Mouse (Mus musculus): ENCODE measurements around the gene Col9a2. TPM values are rescaled to one million over a fixed set of nuclear protein-coding genes. Genes with fewer than 3 reads are reported as not detected.
"Not testable (repeated sequence)": the region's sequence is repeated elsewhere in the genome, so short reads cannot be mapped to it uniquely, and the experiment has no call there.

The Col9a2 gene
- total RNA-seq, 2 experiments from 2014 or later = 1.1 to 1.2 TPM

DNA sequence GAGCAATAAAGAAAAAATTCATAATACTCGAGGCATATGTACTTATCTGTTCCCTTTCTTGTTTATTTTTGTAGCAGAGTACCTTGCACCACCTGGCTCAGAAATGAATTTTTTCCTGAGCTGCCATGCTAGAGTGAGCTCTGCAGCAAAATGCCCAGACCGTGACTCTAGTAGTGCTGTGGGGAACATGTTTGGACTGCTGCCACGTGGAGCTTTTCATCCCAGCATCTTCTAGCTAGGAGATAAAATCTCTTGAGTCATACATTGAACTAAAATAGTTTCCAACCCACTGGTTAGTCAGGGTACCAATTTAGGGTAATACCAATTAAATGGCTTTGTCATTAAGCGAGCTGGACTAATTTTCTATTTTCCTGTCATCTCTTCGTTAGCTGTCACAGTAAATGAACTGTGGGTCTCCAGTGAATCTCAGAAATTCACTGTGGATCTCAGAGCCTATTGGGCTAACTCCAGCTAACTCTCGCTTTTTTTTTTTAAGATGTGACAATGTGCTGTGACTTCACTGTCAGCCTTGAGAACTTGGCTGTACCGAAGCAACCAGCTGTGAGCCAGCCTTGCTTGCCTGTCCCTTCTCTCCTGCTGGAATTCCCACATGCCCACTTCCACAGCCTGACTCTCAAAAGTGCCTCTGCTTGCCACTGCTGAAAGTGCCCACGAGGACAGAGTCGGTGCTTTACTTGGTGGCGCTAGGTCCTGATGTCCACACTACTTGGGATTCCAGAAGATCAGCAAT lies 19.0 kb upstream of the Col9a2 start:
- intact Hi-C loops (cut with DNase I) = loop anchor here (5.0 kb wide), 1 partner anchor 197 kb away; the partner anchor contains the start of gene Rlf

DNA sequence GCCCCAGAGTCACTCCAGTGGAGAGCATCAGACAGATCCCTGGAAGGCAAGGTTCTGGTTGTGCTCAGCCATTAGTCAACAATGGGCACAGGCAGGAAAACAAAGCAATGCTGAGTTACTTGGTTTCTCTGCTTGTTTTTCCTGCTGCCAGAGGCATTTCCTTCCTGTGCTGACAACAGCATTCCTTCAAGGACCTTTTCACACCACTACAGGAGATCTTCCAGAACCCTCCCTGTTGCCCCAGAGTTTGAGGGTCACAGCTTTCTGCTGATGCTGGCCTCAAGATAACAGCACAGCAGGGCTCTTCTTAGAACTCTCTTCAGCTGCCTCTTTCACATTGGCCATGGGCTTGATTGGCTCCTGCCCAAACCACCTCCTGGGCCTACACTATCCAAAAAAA lies 17.3 kb upstream of the Col9a2 start:
- no peak for DNase-seq
- intact Hi-C loops (cut with DNase I) = loop anchor here (5.0 kb wide), 1 partner anchor 195 kb away; the partner anchor contains the start of gene Rlf

More for the DNA sequence above, 19.0 kb upstream of the Col9a2 start:
- no peak for DNase-seq

DNA sequence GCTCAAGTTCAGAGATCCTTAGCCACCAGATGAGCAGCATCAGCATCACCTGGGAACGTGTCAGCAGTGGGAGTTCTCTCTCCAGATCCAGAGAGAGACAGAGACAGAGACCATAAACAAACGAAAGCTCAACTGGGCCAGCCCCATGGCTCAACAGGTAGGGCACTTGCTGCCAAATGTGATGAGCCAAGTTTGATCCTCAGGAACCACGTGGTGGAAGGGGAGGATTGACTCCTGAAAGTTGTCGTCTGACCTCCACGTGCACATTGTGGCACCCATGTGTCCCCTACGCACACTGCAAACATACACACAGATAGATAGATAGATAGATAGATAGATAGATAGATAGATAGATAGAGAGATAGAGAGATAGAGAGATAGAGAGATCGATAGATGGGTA lies 15.7 kb upstream of the Col9a2 start:
- no peak for DNase-seq
- intact Hi-C loops (cut with DNase I) = loop anchor here (5.0 kb wide), 1 partner anchor 194 kb away; the partner anchor contains the start of gene Rlf

DNA sequence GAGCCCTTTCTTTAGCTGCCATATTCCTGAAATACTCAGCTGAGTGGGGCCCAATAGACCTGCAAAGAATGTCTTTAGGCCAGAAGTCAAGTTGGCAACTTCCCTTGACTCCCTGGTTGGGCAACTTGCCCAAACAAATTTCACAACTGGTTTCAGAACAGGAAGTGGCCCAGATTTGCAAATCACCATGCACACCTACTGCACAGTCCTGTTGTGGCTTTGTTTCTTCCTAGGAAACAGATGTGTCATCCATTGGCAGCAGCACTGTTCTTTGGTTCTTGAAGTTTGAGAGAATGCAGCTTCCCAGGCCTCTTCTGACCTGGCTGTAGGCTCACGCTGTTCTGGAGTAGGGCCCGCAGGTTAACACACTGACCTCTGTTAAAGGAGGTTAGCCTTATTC lies 15.2 kb upstream of the Col9a2 start:
- intact Hi-C loops (cut with DNase I) = loop anchor here (5.0 kb wide), 1 partner anchor 193 kb away; the partner anchor contains the start of gene Rlf
- DNase-seq = peak; percentile 51 to 54

DNA sequence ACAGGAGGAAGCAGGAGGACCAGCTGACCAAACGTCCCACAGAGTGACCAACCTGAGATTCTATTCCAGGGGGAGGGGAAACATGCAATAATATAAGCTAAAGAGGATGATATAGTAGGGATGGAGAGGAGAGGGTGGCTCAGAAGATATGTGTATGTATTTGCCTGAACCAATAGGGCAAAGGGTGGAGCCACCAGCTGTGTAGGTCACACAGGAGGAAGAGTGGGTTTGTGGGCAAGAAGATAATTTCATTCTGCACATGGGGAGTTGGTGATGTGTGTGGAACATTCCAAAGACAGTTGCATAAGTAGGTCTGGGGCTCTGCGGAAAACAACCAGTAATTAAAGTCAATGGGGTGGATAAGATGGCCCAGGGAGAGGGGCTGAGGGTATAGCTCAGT lies 13.5 kb upstream of the Col9a2 start:
- no peak for DNase-seq
- intact Hi-C loops (cut with DNase I) = no loop called here

DNA sequence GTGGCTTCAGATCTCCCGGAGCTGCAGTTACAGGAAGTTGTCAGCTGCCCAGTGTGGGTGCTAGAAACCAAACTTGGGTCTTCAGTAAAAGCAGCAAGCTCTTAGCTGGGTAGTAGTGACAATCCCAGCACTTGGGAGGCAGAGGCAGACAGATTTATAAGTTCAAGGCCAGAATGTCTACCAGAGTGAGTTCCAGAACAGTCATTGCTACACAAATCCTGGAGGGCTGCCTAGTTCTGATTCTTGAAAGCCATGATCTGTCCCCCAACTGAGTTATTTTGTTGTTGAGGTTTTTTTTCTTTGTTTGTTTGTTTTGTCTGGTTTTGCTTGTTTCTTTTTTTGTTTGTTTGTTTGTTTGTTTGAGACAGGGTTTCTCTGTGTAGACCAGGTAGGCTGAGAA lies 11.0 kb upstream of the Col9a2 start:
- intact Hi-C loops (cut with DNase I) = loop anchor here (1.0 kb wide), 1 partner anchor 204 kb away; no protein-coding TSS in a partner anchor
- DNase-seq = no peak

DNA sequence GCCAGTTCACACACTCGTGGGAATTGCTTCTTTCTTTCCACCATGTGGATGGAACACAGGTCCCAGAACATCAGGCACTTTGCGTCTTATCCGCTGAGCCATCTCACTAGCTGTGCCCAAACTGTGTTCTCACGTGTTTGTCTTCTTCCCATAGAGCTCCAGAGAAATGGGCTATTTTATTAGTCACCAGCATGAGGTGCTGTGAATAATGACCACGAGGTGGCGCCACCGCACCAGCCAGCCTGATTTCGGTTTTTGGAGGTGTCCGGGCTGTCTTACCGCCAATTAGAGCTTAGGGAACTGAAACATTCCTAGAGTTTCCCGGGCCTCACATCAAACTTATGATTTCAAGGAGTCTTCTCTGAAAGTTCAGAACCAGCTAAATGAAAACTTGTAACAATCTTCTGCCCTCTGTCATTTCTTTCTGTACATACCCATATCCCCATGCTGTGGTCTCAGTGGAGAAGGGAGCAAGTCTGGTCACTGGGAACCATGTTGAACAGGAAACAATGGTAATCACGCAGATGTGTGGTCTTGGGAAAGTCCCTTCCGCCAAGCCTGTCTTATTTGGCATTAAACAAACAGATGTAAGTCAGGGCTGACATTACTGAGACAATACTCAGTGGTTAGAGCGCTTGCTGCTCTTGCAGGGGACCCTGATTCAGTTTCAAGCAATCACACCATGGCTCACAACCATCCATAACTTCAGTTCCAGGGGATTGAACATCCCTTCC lies 10.4 kb upstream of the Col9a2 start:
- DNase-seq = peak; percentile 58 to 77
- intact Hi-C loops (cut with DNase I) = loop anchor here (1.0 kb wide), 1 partner anchor 203 kb away; no protein-coding TSS in a partner anchor

DNA sequence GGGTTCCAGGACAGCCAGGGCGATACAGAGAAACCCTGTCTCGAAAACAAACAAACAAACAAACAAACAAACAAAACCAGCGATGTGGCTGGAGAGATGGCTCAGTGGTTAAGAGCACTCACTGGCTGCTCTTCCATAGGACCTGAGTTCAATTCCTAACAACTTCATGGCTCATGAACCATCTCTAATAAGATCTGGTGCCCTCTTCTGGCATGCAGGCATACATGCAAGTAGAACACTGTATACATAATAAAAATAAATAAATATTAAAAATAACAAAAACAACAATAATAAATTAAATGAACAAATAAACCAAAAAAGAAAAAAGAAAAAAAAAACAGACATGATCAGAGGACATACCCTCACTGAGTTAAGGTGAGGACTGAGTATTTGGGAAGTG lies 9.6 kb upstream of the Col9a2 start:
- DNase-seq = no peak
- intact Hi-C loops (cut with DNase I) = no loop called here

DNA sequence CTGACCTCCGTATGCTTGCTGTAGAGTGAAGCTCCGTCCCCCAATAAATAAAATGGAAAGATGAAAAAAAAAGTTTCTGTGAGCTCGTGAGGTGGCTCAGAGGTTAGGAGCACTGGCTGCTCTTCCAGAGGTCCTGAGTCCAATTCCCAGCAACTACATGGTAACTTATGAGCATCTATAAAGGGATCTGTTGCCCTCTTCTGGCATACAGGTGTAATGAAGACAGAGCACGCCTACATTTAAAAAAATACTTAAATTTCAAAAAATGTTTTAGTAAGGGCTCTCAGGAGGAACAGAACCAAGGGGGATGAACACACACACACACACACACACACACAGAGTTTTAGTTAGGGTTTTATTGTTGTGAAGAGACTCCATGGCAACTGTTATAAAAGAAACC lies 7.7 kb upstream of the Col9a2 start:
- intact Hi-C loops (cut with DNase I) = no loop called here
- DNase-seq = no peak

DNA sequence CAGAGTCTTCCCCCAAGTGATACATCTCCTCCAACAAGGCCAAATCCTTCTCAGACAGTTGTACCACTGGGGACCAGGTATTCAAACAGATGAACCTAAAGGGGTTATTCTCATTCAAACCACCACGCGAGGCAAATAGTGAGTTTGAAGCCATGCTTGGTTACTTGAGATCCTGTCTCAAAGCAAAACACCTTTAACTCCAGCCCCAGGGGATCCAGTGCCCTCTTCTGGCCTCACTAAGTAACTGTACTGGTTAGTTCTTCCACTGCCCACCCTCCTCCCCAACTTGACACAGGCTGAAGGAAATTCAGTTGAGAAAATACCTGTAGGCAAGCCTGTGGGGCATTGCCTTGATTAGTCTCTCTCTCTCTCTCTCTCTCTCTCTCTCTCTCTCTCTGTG lies 6.2 kb upstream of the Col9a2 start:
- DNase-seq = no peak
- intact Hi-C loops (cut with DNase I) = loop anchor here (1.0 kb wide), 1 partner anchor 47 kb away; no protein-coding TSS in a partner anchor

DNA sequence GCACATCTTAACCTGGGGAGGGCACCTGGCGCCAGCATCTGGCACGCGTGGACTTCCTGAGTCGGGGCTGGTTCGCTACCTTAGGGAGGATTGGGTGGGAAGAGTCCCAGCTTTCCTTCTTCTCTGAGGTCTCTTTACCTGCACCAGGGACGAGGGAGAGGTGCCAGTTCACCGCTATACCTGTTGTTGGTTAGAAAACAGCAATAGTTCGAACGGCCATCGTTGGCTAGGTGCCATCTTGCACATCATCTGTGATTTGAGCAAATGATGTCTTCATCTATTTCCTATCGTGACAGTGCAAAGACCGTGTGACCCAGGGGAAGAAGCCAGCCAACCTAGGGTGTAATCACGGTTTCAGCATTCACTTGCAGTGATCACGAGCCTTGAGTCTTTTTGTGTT lies 1.1 kb downstream of the Col9a2 start:
- DNase-seq = no peak
- intact Hi-C loops (cut with DNase I) = loop anchor here (2.0 kb wide), 1 partner anchor 54 kb away; no protein-coding TSS in a partner anchor

DNA sequence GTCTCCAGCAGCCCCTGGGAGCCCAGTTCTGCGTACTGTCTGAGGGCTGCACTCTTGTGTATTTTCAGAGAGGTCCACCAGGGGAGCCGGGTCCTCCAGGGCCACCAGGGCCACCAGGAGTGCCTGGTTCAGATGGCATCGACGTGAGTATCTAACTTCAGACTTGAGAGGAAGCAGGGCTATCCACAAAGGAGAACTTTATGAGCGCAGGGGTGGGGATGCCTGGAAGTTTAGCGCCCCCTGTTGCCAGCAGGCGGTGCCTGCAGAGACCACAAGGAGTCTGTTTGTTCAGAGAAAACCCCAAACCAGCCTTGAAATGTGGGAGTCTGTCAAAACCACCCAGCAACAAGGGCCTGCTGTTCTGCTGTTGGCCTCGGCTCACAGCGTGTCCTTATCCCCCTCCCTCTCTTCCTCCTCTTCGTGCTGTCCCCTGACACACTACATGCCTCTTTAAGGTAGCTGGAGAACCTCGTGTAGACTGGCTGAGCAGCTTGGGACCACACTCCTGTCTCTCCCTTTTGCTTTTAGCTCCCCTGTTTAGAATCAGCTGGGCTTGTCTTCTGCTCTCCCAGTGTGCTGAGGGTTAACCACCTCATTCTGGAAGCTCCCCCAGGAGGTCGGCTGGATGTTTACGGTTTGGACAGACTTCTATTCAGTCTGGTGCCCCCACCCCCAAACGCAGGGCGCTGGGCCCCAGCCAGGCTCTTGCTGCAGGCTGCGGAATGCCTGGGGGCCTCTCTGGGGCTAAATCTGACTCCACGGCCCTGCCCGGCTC lies 1.9 kb downstream of the Col9a2 start:
- intact Hi-C loops (cut with DNase I) = loop anchor here (2.0 kb wide), 1 partner anchor 54 kb away; no protein-coding TSS in a partner anchor
- peak; percentile 61 to 77 for DNase-seq

DNA sequence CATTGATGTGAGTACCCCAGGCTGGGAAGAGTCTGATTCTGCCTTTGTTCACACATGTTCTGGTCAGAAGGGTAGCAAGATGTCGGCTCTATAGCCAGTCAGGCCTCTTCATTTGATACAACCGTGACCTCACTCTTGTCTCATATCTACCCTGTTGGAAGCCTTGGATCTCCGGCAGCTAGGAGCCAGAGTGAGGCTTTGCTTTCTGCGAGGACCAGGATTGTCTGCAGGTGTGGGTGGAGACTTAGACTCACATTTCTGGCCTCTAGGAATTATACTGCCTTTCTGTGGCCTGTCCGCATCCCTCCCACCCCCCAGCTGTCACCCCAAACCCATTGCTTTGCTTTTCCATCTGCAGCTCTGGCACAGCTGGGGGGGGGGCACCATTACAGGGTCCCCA lies 3.3 kb downstream of the Col9a2 start:
- DNase-seq = no peak
- intact Hi-C loops (cut with DNase I) = no loop called here

DNA sequence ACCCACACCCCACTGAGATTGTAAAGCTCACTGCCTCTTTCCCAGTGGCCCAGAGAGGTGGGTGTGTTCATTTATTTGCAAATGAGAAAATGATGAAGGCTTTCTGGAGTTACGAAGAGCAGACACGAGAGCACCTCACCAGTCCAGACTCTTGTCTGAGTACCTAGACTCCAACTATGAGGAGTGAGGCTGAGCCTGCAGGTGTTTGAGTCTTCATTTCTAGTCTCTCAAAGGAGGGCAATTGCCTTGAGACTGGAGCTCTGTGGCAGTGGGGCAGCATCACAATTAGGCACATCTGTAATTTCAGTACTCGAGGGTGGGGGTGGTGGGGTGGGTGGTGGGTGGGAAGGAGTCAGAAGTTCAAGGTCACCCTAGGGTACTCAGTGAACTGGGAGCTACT lies 3.8 kb downstream of the Col9a2 start:
- intact Hi-C loops (cut with DNase I) = no loop called here
- DNase-seq = no peak

DNA sequence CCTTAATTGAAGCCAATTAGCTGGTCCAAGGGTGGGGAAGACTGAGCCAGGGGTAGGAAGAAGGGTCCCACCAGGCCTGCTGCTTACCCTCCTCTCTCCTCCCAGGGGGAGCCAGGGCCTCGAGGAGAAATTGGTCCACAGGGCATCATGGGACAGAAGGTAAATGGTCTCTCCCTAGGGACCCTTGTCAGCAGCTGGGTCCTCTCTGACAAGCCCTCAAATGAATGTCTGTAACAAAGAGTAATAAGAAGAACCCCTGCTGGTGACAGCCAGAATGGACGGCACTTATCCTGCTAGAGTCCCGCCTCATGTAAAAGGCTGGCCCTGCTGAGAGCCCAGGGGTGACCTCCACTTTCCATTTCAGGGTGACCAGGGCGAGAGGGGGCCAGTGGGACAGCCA lies 12.7 kb downstream of the Col9a2 start:
- intact Hi-C loops (cut with DNase I) = no loop called here
- peak in 1 of 2 experiments; percentile 11 for DNase-seq

DNA sequence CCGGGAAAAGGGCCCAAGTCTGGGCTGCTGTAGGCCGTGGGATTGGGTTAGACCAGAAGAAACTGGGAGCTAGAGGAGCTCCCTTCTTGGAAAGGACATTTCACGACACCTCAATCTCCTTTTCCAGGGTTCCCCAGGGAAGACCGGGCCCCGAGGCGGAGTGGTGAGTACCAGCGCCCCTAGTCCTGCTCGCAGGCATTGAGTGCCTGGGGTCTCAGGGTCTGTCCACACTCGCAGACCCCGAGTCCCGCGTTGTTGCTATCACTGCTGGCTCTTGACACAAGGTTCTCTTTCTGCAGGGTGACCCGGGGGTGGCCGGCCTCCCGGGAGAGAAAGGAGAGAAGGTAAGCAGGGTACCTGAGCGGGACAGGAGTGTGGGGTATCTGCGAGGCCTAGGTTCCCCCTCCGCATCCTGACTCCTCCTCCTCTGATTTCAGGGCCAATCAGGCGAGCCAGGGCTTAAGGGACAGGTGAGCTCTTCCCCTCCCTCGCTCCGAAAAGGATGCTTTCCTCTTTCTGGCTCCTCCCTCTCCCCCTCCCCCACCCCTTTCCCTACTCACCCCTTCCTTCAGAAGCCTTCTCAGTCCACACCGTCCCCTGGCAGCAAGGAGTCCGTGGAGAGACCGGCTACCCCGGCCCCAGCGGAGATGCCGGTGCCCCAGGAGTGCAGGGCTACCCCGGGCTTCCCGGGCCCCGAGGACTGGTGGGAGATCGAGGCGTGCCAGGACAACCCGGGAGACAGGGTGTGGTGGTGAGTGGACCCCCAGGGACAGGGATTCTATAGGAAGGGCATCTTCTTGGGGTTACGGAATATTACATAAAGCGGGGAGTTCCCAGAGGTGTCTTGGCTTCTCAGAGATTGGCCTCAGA lies 13.5 kb downstream of the Col9a2 start:
- intact Hi-C loops (cut with DNase I) = no loop called here

DNA sequence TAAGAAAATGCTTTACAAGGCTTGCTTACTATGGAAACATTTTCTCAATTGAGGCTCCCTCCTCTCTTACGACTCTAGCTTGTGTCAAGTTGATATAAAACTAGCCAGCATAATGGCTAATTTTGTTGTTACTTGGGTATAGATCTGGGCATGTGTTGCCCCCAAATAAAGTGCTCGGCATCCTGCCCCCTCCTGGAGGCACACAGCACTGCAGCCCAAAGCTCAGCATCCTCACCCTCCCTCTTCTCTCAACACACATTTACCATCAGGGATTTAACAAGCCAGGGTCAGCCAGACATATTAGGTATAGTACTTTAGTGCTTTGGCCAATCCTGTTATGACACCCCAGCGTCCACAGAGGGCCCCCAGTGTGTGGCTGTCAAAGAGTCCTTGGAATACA lies 17.2 kb downstream of the Col9a2 start:
- DNase-seq = peak in 1 of 2 experiments; percentile 17
- intact Hi-C loops (cut with DNase I) = no loop called here

More for the DNA sequence above, 13.5 kb downstream of the Col9a2 start:
- DNase-seq = no peak

DNA sequence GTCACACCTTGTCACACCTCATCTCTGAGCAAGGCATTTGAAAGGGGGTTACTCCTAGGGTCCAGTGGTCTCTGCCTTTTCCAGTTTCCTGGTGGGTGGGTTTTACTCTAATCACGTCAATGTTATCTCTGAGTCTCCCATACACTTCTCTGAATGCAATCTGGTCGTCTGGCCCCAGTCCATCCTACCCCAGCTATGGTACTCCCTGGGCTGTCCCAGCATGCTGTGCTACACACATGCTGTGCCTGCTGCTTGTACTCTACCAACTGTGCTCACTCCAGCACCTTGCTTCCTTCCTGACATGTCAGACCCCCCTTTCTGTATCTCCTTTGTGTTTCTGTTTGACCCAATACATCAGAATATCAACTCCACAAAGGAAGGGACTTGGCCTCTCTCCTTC lies 17.8 kb downstream of the Col9a2 start:
- no peak for DNase-seq
- intact Hi-C loops (cut with DNase I) = no loop called here

DNA sequence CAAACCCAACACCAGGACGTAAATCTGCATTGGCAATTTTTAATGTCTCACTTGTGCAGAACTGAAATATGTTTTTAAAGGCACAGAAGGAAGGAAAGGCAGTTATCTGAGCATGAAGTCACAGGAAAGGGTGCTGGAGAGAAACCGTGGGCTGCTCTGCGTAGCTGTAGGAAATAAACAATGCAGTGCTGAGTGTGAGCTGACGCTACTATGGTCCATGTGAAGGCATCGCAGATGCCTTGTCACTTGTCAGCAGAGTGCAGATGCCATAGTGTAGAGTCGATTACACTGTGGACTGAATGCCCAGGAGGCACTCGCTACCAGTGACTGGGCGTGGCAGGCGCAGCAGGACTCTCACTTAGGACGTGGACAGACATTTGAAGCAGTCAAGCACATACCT lies 20.0 kb downstream of the Col9a2 start:
- intact Hi-C loops (cut with DNase I); DNase-seq: not testable (repeated sequence)

DNA sequence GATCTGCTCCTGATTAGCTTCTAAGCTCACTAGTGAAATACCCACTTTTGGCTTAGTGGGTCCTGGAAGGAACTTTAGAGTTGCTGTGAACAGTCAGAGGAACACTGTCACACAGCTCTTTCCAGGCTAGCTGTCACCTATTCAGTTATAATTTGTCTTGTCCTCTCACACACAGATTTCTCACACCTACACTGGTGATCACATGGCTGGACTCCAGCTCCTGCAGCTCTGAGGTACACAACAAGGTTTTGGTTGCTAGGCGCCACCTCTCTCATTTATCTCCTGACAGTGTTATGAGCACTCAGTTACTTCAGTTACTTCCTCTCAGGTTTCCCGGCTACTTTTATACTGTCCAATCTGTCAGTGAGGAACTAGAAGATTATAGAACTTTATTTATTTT lies 26.2 kb downstream of the Col9a2 start:
- intact Hi-C loops (cut with DNase I) = no loop called here

More for the DNA sequence above, 26.2 kb downstream of the Col9a2 start:
- peak; percentile 11 to 24 for DNase-seq

Measured in heart, postnatal 10 days (tissue).